Mouse (Mus musculus): Measurements from ENCODE around the gene Sel1l2. TPM values are rescaled to one million over a fixed set of nuclear protein-coding genes. Genes with fewer than 3 reads are reported as not detected.
"Not testable (repeated sequence)": the region's sequence is repeated elsewhere in the genome, so short reads cannot be mapped to it uniquely, and the experiment has no call there.

Sel1l2 gene
- polyA plus RNA-seq, 1 experiment from 2014 or later = not detected

- no peaks in the 10 kb centered on the region for H3K27me3 ChIP-seq
- no peak for ATAC-seq (ENCODE audit: low FRiP score)
- H3K36me3 ChIP-seq = peaks cover 24% of the 10 kb centered on the region
- no peak overlapping the region for H3K9ac ChIP-seq
- no peak overlapping the region for H3K4me2 ChIP-seq (replicated peaks)
- no peaks in the 10 kb centered on the region for H3K9me3 ChIP-seq (replicated peaks)
- H3K27ac ChIP-seq = no peak overlapping the region
- WGBS = 93% methylated on average over 5 of the region's 5 CpGs
- H3K4me3 ChIP-seq = no peak overlapping the region
- H3K4me1 ChIP-seq = no peaks in the 10 kb centered on the region
Measured at GRCm38 (mm10) chr2:140202573-140202972, 186.9 kb downstream of the Sel1l2 start.

GRCm38 (mm10) chr2:140200713-140201112 lies 188.8 kb downstream of the Sel1l2 start:
- no peak for ATAC-seq (ENCODE audit: low FRiP score)
- peaks cover 32% of the 10 kb centered on the region for H3K36me3 ChIP-seq
- no peak overlapping the region for H3K9ac ChIP-seq
- WGBS = 89% methylated on average over 2 of the region's 2 CpGs
- no peak overlapping the region for H3K4me2 ChIP-seq (replicated peaks)
- H3K27ac ChIP-seq = no peak overlapping the region
- H3K9me3 ChIP-seq (replicated peaks) = no peaks in the 10 kb centered on the region
- no peak overlapping the region for H3K4me3 ChIP-seq
- no peaks in the 10 kb centered on the region for H3K27me3 ChIP-seq
- no peaks in the 10 kb centered on the region for H3K4me1 ChIP-seq

- not testable (repeated sequence) for H3K4me1 ChIP-seq; ATAC-seq (ENCODE audit: low FRiP score); H3K9me3 ChIP-seq (replicated peaks); H3K4me2 ChIP-seq (replicated peaks); H3K9ac ChIP-seq; H3K27me3 ChIP-seq; H3K4me3 ChIP-seq; H3K27ac ChIP-seq
- H3K36me3 ChIP-seq = peaks cover 40% of the 10 kb centered on the region
- WGBS = 93% methylated on average over 3 of the region's 3 CpGs
Measured at GRCm38 (mm10) chr2:140185685-140186210, 203.8 kb downstream of the Sel1l2 start.

Other genes starting within 250 kb of the Sel1l2 start
- gene Gm17374, start 237.7 kb downstream of the Sel1l2 start, polyA plus RNA-seq (2016; fragmentation: Nextera tagmentation; extraction: Ambion mirVana) = not detected in 2 replicates
- 27.7 and 28.2 TPM in 2 replicates for gene Esf1, start 219.1 kb downstream of the Sel1l2 start, polyA plus RNA-seq (2016; fragmentation: Nextera tagmentation; extraction: Ambion mirVana)
- 28.4 and 31.7 TPM in 2 replicates for gene Ndufaf5, start 219.1 kb downstream of the Sel1l2 start, polyA plus RNA-seq (2016; fragmentation: Nextera tagmentation; extraction: Ambion mirVana)
- gene Macrod2, start 5.6 kb upstream of the Sel1l2 start, polyA plus RNA-seq (2016; fragmentation: Nextera tagmentation; extraction: Ambion mirVana) = 59.2 and 60.2 TPM in 2 replicates

Data from hindbrain, embryonic 12.5 days (tissue).